Mouse (Mus musculus) embryonic fibroblast, embryonic 13.5 days (primary cell): Measurements from ENCODE around the gene Hunk. TPM values are rescaled to one million over a fixed set of nuclear protein-coding genes. Genes with fewer than 3 reads are reported as not detected.

Experiments used
- H3K27ac ChIP-seq: 2 replicates; pipeline ENCODE4 v1.5.1; 2012; ENCODE audit warnings: low read length, control low read depth, inconsistent platforms; ENCODE audit not compliant: insufficient read depth
- H3K4me1 ChIP-seq: 2 replicates; pipeline ENCODE4 v1.6.1; 2011; ENCODE audit warnings: low read length; ENCODE audit not compliant: control insufficient read depth, insufficient read depth
- H3K4me3 ChIP-seq: 2 replicates; pipeline ENCODE4 v1.5.1; 2011; ENCODE audit warnings: mild to moderate bottlenecking, control low read depth, low read length; ENCODE audit not compliant: insufficient read depth
- CTCF ChIP-seq: IDR thresholded peaks from 2 replicates; pipeline ENCODE4 v1.5.1; 2011; ENCODE audit warnings: mild to moderate bottlenecking, control low read depth, low read length, moderate library complexity, borderline replicate concordance; ENCODE audit not compliant: insufficient read depth
- POLR2A ChIP-seq: IDR thresholded peaks from 2 replicates; pipeline ENCODE4 v1.6.1; 2011; ENCODE audit warnings: low read depth, mild to moderate bottlenecking, control low read depth, low read length, moderate library complexity
- polyA plus RNA-seq: library from polyadenylated mRNA; stranded (reverse); fragments of >200 nt; gene quantifications from 2 replicates; pipeline ENCODE4 v1.2.4, GENCODE M21; 2011; ENCODE audit warnings: low read depth; ENCODE audit not compliant: missing spikeins, insufficient read length

Gene Hunk
- polyA plus RNA-seq, 1 experiment, result 8.2 TPM

- Histone ChIP-seq H3K4me1 (peaks cover 3% of the 10 kb centered on the region; the same call in 1 of the 2 replicates), H3K27ac (no peak overlapping the region), H3K4me3 (no peak overlapping the region)
- TF ChIP-seq POLR2A (no peak), CTCF (no peak)
Measured at GRCm38 (mm10) chr16:90521191-90521950, 135.6 kb downstream of the Hunk start.

GRCm38 (mm10) chr16:90521951-90522255, 136.1 kb downstream of the Hunk start:
- TF ChIP-seq POLR2A (no peak), CTCF (no peak)
- H3K27ac ChIP-seq, result no peak overlapping the region
- H3K4me3 ChIP-seq, result no peak overlapping the region
- H3K4me1 ChIP-seq, result peaks cover 3% of the 10 kb centered on the region; the same call in 1 of the 2 replicates

DNA sequence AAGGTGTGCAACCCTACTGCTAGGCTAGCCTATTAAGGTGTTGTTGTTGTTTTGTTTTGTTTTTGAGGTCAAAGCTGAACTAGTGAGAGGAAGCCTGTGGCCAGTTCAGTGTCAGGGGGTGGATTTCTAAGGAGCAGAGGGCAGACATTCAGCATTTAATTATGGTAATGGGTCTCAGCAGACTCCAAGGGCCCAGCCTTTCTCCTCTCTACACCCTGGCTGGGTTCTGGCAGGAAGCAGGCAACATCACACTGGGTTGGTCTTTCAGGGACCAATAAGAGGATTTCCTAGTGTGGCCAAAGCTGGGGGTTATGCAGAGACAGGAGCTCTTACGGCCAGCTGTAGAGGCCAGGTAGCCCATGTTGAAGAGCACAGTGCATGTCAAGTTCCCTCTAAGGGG, 136.8 kb downstream of the Hunk start:
- no peak overlapping the region for H3K4me3 ChIP-seq
- no peak overlapping the region for H3K27ac ChIP-seq
- H3K4me1 ChIP-seq, result peaks cover 3% of the 10 kb centered on the region; the same call in 1 of the 2 replicates
- TF ChIP-seq POLR2A, result no peak
- no peak for TF ChIP-seq CTCF

DNA sequence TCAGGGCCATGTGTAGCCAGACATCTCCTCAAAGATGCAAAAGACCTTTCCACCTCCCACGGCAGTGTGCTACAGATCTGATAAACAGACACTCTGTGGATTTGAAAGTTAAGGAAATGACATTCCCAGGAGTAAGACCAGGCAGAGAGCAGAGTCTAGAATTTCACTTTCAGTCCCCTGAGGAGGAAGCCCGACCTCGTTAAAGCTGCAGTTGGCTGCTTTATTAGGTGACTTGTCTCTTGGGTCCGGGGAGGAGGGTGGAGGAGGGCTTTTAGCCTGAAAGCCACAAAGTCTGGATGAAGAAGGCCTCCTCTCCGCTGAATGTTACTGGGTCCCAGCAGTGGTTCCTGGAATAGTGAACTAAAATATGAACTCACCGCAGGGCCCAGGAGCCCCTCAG, 137.6 kb downstream of the Hunk start:
- Histone ChIP-seq H3K27ac (no peak overlapping the region), H3K4me1 (peaks cover 3% of the 10 kb centered on the region; the same call in 1 of the 2 replicates), H3K4me3 (no peak overlapping the region)
- TF ChIP-seq POLR2A (no peak), CTCF (no peak)

DNA sequence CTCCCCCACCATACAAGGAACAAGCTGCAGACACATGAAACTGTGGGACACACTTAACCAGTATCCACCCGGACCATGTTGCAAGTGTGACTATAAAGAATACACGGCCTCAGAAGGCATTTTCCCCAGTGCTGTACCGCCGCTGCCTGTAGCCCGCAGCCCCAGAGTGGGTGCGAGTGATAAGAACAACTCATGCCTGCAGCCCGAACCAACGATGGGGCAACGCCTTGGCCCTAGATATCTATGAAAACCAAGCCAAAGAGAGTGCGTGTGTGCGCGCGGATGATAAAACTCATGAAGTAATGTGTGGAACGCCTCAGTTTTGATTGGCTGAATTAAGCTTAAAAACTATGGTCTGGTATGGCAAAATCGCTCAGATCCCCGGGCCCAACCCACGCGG, 138.1 kb downstream of the Hunk start:
- H3K4me1 ChIP-seq, result peaks cover 3% of the 10 kb centered on the region; the same call in 1 of the 2 replicates
- TF ChIP-seq CTCF (no peak), POLR2A (no peak)

DNA sequence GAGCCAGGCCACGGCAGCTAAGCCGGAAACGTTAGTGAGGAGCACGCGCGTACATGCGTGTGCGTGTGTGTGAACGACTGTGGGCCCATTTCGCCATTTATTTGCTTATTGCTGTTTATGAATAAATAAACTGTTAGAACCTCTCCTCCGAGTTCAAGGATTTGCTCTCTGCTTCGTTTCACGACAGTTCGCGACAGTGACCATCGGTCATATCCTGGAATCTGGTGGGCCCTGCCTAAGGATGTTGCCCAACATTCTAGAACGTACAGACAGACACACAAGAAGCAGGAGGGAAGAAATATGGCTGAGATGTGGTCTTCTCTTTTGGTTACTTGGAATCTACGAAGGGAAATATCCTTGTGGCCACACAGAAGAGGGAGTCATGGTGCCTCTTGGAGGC, 138.6 kb downstream of the Hunk start:
- Histone ChIP-seq H3K4me1 (peaks cover 3% of the 10 kb centered on the region; the same call in 1 of the 2 replicates), H3K4me3 (no peak overlapping the region), H3K27ac (no peak overlapping the region)
- TF ChIP-seq POLR2A (no peak), CTCF (no peak)

More for the DNA sequence above, 138.1 kb downstream of the Hunk start:
- H3K27ac ChIP-seq, result no peak overlapping the region
- H3K4me3 ChIP-seq, result no peak overlapping the region

DNA sequence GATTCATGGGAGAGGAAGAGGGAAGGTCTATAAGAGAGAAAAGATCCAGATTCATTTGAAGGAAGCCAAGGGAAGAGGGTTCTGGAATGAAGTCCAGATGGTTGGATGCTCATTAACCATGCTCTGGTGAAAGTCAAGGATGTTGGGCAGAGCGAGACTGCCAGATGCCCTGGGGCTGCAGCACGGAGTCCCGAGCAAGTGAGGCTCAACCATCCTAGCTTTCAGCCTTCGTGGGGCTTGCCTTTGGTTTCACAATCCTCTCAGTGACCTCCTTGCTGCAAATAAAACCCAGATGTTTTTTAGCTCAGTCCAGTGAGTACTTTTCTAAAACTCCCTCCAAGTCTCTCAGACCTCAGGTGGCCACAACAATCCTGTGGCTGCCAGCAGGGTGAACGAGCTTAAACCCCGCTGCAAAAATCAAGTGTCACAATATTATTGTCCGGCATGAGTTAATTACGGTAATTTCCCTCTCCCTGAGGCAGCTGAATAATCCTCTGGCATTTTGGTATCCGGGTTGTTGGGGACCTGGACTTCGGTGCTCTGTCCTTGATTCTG, 147.4 kb downstream of the Hunk start:
- H3K4me3 ChIP-seq, result no peak overlapping the region
- no peak overlapping the region for H3K27ac ChIP-seq
- no peak for TF ChIP-seq POLR2A
- TF ChIP-seq CTCF, result no peak
- H3K4me1 ChIP-seq, result no peaks in the 10 kb centered on the region

DNA sequence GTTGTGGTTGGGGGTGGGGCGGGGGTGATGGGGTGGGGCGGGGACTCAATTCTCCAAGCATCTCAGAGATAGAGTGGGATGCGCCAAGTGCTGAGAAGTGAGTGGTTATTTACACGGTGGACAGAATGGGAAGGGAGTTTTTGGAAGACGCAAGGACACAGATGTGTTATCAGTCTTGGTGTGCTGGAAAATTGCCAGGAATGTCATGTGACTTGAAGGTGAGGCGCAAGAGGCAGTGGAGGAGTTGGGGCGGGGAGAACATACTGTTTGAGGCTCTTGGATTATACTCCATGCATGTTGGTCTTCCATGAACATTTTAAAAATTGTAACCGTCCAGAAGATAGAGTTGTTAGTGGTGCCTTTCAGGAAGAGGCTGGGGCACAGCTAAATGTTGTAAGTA, 148.8 kb downstream of the Hunk start:
- no peak for TF ChIP-seq POLR2A
- H3K27ac ChIP-seq, result no peak overlapping the region
- H3K4me3 ChIP-seq, result no peak overlapping the region
- H3K4me1 ChIP-seq, result no peaks in the 10 kb centered on the region

- Histone ChIP-seq H3K4me3 (no peak overlapping the region), H3K4me1 (no peaks in the 10 kb centered on the region)
- TF ChIP-seq POLR2A (no peak), CTCF (no peak)
Measured at GRCm38 (mm10) chr16:90538926-90539325, 153.1 kb downstream of the Hunk start.

DNA sequence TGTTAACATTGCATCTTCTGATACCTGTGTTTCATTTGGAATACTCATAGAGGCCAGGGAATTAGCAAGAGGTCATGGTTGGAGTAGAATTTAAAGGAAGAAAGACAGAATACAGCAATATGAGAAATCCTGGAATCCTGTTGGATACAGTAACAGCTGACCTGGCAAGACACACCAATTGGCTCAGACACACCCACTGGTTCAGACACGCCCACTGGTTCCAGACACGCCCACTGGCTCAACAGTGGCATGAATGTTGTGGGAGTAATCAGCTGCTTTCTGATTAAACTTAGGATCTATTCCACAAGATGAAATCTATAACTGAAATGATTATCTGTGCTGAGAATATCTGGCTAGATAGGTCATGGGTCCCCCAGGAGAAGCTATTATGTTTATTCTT, 155.4 kb downstream of the Hunk start:
- TF ChIP-seq CTCF (no peak), POLR2A (no peak)

More at GRCm38 (mm10) chr16:90538926-90539325, 153.1 kb downstream of the Hunk start:
- H3K27ac ChIP-seq, result no peak overlapping the region

GRCm38 (mm10) chr16:90542383-90542782, 156.6 kb downstream of the Hunk start:
- Histone ChIP-seq H3K27ac (no peak overlapping the region), H3K4me3 (no peak overlapping the region), H3K4me1 (peaks cover 4% of the 10 kb centered on the region; the same call in 1 of the 2 replicates)
- TF ChIP-seq POLR2A (no peak), CTCF (no peak)

More for the DNA sequence above, 155.4 kb downstream of the Hunk start:
- peaks cover 4% of the 10 kb centered on the region; the same call in 1 of the 2 replicates for H3K4me1 ChIP-seq
- H3K27ac ChIP-seq, result no peak overlapping the region
- H3K4me3 ChIP-seq, result no peak overlapping the region
